In genomic region chr1:84463976-84464662, GRCm38 (mm10) we compare ENCODE assay signal across 17 mouse cellular contexts.
DNase-seq lines count a peak whose midpoint lies in the region.
"Had no signal": no experiment of that assay in that cellular context is flagged by ENCODE, and none has a peak within 500 bp of the region (broad histone marks: within the 10 kb centered on the region; RNA-seq: fewer than 3 reads in every experiment).

No protein-coding gene starts in this region.

- intact Hi-C loops in left cerebral cortex, postnatal 14 days (cut with DNase I), result no loop called here

- DNase-seq in cerebellum, postnatal 10 days, result peak; percentile 63 to 76
- DNase-seq in cerebellum, adult 9-11 months, result no peak
- DNase-seq in left cerebral cortex, adult 18-20 months (ENCODE audit: low spot score in 2 of 2), result peak; percentile 24 to 44
- DNase-seq in left cerebral cortex, postnatal 14 days (ENCODE audit: low spot score in 2 of 2), result no peak
- DNase-seq in 3134 (ENCODE audit: extremely low read depth, insufficient read length, low spot score), result peak; percentile 24
- peak; percentile 51 for DNase-seq in layer of hippocampus, adult 9-11 months
- no peak for DNase-seq in urinary bladder, postnatal 36 days (ENCODE audit: low spot score in 2 of 2)
- DNase-seq in lung, postnatal 4 days, result no peak
- DNase-seq: adrenal gland, postnatal 14 days; cerebellum, adult 9-10 months; embryo, embryonic 11 days; gastrocnemius, postnatal 36 days; heart, postnatal 14 days; kidney, adult 18-20 months; kidney, postnatal 10 days; lung, adult 2 months; retina, postnatal 1 day had no signal

Comparison
In these comparisons a context has a peak if more than half of its experiments do, and no peak if none do; other contexts are left out.
1. DNase-seq: peak in cerebellum, postnatal 10 days (2 of 2), left cerebral cortex, adult 18-20 months (2 of 2), 3134 (single experiment) and layer of hippocampus, adult 9-11 months (single experiment); none in cerebellum, adult 9-11 months (single experiment), left cerebral cortex, postnatal 14 days (0 of 2), urinary bladder, postnatal 36 days (0 of 2) and lung, postnatal 4 days (0 of 2).